Mouse (Mus musculus): ENCODE measurements around the gene Tmtc2.

- no peak for TF ChIP-seq GATA1 (IDR thresholded peaks at IDR 0.05; ENCODE audit: borderline replicate concordance, low read length)
- TF ChIP-seq FLI1 (IDR thresholded peaks at IDR 0.05; ENCODE audit: low read length), result no peak
Measured at GRCm38 (mm10) chr10:105403931-105404330, 170.3 kb downstream of the Tmtc2 start.

Measured in megakaryocyte, embryonic 14.5 days (primary cell).